ENCODE assay signal across 8 mouse cellular contexts in the genomic region with DNA sequence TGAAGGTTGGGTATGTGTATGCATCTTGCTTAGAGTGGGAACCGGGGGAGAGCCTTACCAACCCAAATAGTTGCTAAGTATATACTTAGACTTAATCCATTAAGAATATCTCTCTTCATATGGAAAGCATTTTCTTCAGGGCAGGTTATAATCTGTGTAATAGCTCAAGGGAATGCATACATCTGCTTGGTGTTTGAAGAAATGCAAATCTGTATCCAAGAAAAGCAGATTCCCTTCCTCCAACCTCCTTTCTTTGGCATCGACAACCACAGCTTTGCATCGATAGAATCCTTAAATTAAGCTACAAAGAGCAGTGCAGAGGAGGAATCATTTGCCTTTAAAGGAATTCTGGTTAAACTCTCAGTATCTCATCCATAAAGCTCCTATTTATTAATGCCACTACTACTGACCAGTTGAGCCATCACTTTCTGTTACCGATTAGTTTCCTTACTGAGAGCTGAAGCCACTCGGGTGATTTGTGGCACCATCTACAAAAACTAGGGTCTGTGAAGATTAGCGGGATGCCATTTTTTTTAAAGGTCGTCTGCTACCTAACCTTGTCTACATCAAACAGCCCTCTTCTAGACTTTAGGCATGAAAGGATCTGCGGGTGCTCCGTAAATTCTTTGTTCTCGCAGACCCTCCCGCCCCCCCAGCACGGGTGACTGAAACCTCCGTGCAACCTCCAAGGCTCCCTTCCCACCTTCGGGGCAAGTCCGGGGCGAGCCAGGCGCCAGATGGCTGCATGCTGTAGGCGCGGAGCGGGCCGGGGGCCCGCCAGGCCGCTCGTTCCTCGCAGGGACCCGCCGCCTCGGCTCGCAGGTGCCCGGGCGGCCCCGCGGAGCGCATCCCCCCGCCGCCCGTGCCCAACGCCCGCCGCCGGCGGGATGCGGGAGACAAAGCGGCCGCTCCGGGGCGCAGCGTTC. TPM values are rescaled to one million over a fixed set of nuclear protein-coding genes. Genes with fewer than 3 reads are reported as not detected.
DNase-seq lines count a peak whose midpoint lies in the region; ATAC-seq and TF ChIP-seq lines count a peak whose summit lies in the region.

No protein-coding gene starts in this region.

- peak overlapping the region; percentile 96 for H3K27ac ChIP-seq in bone marrow, adult 2 months (ENCODE audit: control insufficient read depth, insufficient read depth, low read depth, low read length, poor library complexity)
- H3K27ac ChIP-seq in embryonic fibroblast, embryonic 13.5 days (ENCODE audit: insufficient read depth, low read length) = peak overlapping the region; percentile 88
- peak overlapping the region; percentile 99 for H3K27ac ChIP-seq in liver, embryonic 15.5 days (replicated peaks)
- H3K27ac ChIP-seq in olfactory bulb, adult 2 months (ENCODE audit: insufficient read depth, low read depth, low read length) = peak overlapping the region; percentile 69

- TF ChIP-seq POLR2A in bone marrow, adult 2 months (IDR thresholded peaks at IDR 0.05; ENCODE audit: borderline replicate concordance, control insufficient read depth, low read depth, low read length) = no peak
- TF ChIP-seq POLR2A in embryonic fibroblast, embryonic 13.5 days (IDR thresholded peaks at IDR 0.05; ENCODE audit: low read depth, low read length) = no peak
- TF ChIP-seq POLR2A in olfactory bulb, adult 2 months (IDR thresholded peaks at IDR 0.05; ENCODE audit: insufficient read depth, low read depth, low read length) = no peak; the same call in 1 of the 2 replicates

- ATAC-seq in liver, embryonic 15.5 days (ENCODE audit: insufficient read depth) = peak; percentile 11

- H3K9ac ChIP-seq in liver, embryonic 15.5 days = peak overlapping the region; percentile 99

- DNase-seq in kidney, adult 11 months = peak; percentile 17
- DNase-seq in kidney, adult 8-10 months = no peak
- DNase-seq in hindlimb bud, embryonic 11.5 days (ENCODE audit: extremely low spot score, low read depth, low spot score) = peak; percentile 14
- DNase-seq in yolk sac, embryonic 10.5 days (ENCODE audit: low spot score) = peak; percentile 54

- peak overlapping the region; percentile 63 for H3K4me3 ChIP-seq in bone marrow, adult 2 months (replicated peaks; ENCODE audit: control insufficient read depth, low read depth, low read length)
- H3K4me3 ChIP-seq in embryonic fibroblast, embryonic 13.5 days (ENCODE audit: insufficient read depth, low read length) = peak overlapping the region; percentile 98
- H3K4me3 ChIP-seq in liver, embryonic 15.5 days (replicated peaks) = peak overlapping the region; percentile 92
- H3K4me3 ChIP-seq in olfactory bulb, adult 2 months (ENCODE audit: insufficient read depth, low read depth, low read length) = peak overlapping the region; percentile 82

- H3K9me3 ChIP-seq in liver, embryonic 15.5 days (replicated peaks) = no peaks in the 10 kb centered on the region

- no peaks in the 10 kb centered on the region for H3K27me3 ChIP-seq in liver, embryonic 15.5 days

- WGBS in bone marrow, adult 2 months = under 1% methylated on average over 48 of the region's 48 CpGs
- WGBS in liver, embryonic 15.5 days (ENCODE audit: insufficient replicate concordance) = under 1% methylated on average over 48 of the region's 48 CpGs
- under 1% methylated on average over 48 of the region's 48 CpGs for WGBS in olfactory bulb, adult 2 months

- peak overlapping the region; percentile 95 for H3K4me2 ChIP-seq in liver, embryonic 15.5 days

- peaks cover 36% of the 10 kb centered on the region for H3K36me3 ChIP-seq in liver, embryonic 15.5 days (replicated peaks)

- H3K4me1 ChIP-seq in bone marrow, adult 2 months (ENCODE audit: control insufficient read depth, insufficient read depth, low read length) = peaks cover 8% of the 10 kb centered on the region
- H3K4me1 ChIP-seq in embryonic fibroblast, embryonic 13.5 days (ENCODE audit: control insufficient read depth, insufficient read depth, low read length) = peaks cover 7% of the 10 kb centered on the region
- H3K4me1 ChIP-seq in liver, embryonic 15.5 days (replicated peaks) = peaks cover 48% of the 10 kb centered on the region
- H3K4me1 ChIP-seq in olfactory bulb, adult 2 months (ENCODE audit: control insufficient read depth, insufficient read depth, low read length) = peaks cover 18% of the 10 kb centered on the region

- TF ChIP-seq CTCF in bone marrow, adult 2 months (IDR thresholded peaks at IDR 0.05; ENCODE audit: control insufficient read depth, insufficient read depth, low read length) = no peak
- TF ChIP-seq CTCF in embryonic fibroblast, embryonic 13.5 days (IDR thresholded peaks at IDR 0.05; ENCODE audit: borderline replicate concordance, insufficient read depth, low read length) = no peak
- no peak for TF ChIP-seq CTCF in olfactory bulb, adult 2 months (IDR thresholded peaks at IDR 0.05; ENCODE audit: insufficient read depth, low read depth, low read length)

RNA-seq across cellular contexts. Expression of a gene that starts 0.9 kb away (rescaled TPM):
- polyA plus RNA-seq in bone marrow, adult 2 months (2011; ENCODE audit: insufficient read depth, insufficient read length, low replicate concordance, missing spikeins) = 27.1 and 40.3 TPM in 2 replicates
- polyA plus RNA-seq in embryonic fibroblast, embryonic 13.5 days (2011; ENCODE audit: insufficient read length, low read depth, missing spikeins) = 37.7 and 56.4 TPM in 2 replicates
- polyA plus RNA-seq in liver, embryonic 15.5 days (2015; fragmentation: Nextera tagmentation; extraction: Ambion mirVana) = 33.1 and 33.2 TPM in 2 replicates
- polyA plus RNA-seq in olfactory bulb, adult 2 months (2012; ENCODE audit: insufficient read depth, insufficient read length, low replicate concordance, missing spikeins) = not detected in 2 replicates

Comparison
In these comparisons a context has a peak if more than half of its experiments do, and no peak if none do; other contexts are left out.
1. DNase-seq: peak in kidney, adult 11 months (single experiment), hindlimb bud, embryonic 11.5 days (single experiment) and yolk sac, embryonic 10.5 days (single experiment); none in kidney, adult 8-10 months (0 of 2).
2. Peak in every context shown above with its lines, with median percentiles within 50 percentile points of each other: H3K27ac ChIP-seq and H3K4me3 ChIP-seq.